Mouse (Mus musculus): Measurements from ENCODE around the gene Tmem141. TPM values are rescaled to one million over a fixed set of nuclear protein-coding genes. Genes with fewer than 3 reads are reported as not detected.

Gene Tmem141
- polyA plus RNA-seq (2015; fragmentation: Nextera tagmentation; extraction: Ambion mirVana) = 23.5 and 24.8 TPM in 2 replicates

DNA sequence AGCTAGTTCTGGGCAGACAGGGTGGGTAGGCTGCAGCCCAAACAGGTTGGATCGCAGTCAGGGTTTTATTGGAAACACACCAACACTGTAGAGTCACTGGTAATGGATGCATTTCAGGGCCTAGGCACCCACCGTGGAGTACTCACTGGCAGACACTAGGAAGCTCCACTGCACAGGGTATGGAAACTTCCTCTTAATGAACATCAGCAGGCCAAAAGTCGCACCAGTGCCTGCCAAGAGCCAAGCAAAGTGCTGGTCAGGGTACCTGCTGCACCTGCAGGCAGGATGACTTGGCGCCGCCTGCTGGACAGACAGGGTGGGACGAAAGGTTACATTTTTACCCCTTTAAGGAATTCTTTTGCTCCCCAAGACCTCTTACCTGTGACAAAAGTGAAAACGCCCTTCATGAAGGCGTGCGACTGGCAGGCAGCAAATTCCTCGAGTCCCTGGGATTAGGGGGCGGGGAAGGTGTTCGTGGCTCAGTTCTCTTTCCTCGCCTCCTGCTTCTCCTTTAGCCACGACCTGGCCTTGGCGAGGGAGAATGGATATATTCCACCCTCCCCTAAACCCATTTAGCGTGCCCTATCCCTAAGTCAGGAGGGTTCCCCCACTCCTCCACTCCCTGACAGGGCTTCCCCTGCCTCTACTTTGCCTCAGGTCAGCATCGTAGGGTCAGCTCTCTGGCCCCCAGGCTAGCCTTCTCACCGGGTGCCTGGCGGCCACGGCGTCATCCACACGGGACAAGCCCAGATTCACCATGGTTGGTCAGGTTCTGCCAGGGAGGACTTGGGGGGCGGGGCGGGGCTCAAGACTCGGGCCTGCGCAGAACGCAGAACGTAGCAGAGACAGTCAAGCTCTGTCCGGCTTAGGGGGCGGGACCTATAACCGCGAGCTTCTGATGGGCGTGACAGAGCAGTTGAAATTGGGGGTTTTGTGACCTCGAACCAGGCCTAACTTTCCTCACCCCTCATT lies at the start of gene Tmem141:
Gene Tmem141 (minus strand): TSS at position 777 of the 972 bp plus-strand sequence.
- Histone ChIP-seq H3K27ac (peak within 1 kb of the TSS; percentile 72), H3K27me3 (peaks cover 19% of the 10 kb centered on the region)

DNA sequence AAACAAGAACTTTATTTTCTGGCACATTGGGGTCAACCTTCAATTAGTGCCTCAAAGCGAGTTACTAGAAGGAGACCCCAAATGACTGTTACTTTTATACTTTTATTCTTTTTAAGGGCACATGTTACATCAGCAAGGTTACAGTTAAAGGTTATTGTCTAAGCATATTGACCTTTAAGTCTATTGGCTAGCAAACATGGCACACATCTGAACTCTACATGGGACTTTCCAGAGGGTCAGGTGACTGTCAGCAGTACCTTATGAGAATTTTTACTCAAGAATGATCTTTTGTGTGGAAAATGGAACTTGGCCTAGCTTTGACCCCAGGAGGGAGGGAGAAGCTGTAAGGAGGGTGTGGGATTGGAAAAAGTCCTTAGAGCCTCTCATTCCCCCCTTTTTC lies 44.7 kb upstream of the Tmem141 start:
- no peaks in the 10 kb centered on the region for H3K4me1 ChIP-seq
- no peak for ATAC-seq (ENCODE audit: insufficient number of reproducible peaks, insufficient read depth, low FRiP score, low TSS enrichment, low read depth)
- 70% methylated on average over 1 of the region's 1 CpGs for WGBS
- H3K4me3 ChIP-seq = no peak overlapping the region
- H3K4me2 ChIP-seq = no peak overlapping the region
- H3K36me3 ChIP-seq = no peaks in the 10 kb centered on the region
- no peaks in the 10 kb centered on the region for H3K9me3 ChIP-seq
- H3K9ac ChIP-seq = no peak overlapping the region
- H3K27me3 ChIP-seq = no peaks in the 10 kb centered on the region
- H3K27ac ChIP-seq = no peak overlapping the region

More for the DNA sequence above, at the start of gene Tmem141:
- 5% methylated on average over 34 of the region's 34 CpGs for WGBS
- Histone ChIP-seq H3K9me3 (no peaks in the 10 kb centered on the region), H3K36me3 (no peaks in the 10 kb centered on the region), H3K4me3 (peak within 1 kb of the TSS; percentile 55), H3K9ac (peak within 1 kb of the TSS; percentile 68), H3K4me1 (peaks cover 13% of the 10 kb centered on the region), H3K4me2 (peak within 1 kb of the TSS; percentile 86)
- ATAC-seq (ENCODE audit: insufficient number of reproducible peaks, insufficient read depth, low FRiP score, low TSS enrichment, low read depth) = peak; percentile 73

GRCm38 (mm10) chr2:25664125-25664524 lies 42.3 kb upstream of the Tmem141 start:
- Histone ChIP-seq H3K4me2 (no peak overlapping the region), H3K4me3 (no peak overlapping the region), H3K27me3 (no peaks in the 10 kb centered on the region), H3K4me1 (no peaks in the 10 kb centered on the region), H3K36me3 (no peaks in the 10 kb centered on the region), H3K9ac (no peak overlapping the region), H3K9me3 (no peaks in the 10 kb centered on the region), H3K27ac (no peak overlapping the region)
- WGBS = 71% methylated on average over 5 of the region's 5 CpGs
- ATAC-seq (ENCODE audit: insufficient number of reproducible peaks, insufficient read depth, low FRiP score, low TSS enrichment, low read depth) = no peak

- 53% methylated on average over 1 of the region's 1 CpGs for WGBS
- no peaks in the 10 kb centered on the region for H3K27me3 ChIP-seq
- no peaks in the 10 kb centered on the region for H3K4me1 ChIP-seq
- no peak for ATAC-seq (ENCODE audit: insufficient number of reproducible peaks, insufficient read depth, low FRiP score, low TSS enrichment, low read depth)
- H3K36me3 ChIP-seq = no peaks in the 10 kb centered on the region
- H3K9ac ChIP-seq = no peak overlapping the region
- H3K4me3 ChIP-seq = no peak overlapping the region
- no peak overlapping the region for H3K4me2 ChIP-seq
- H3K9me3 ChIP-seq = no peaks in the 10 kb centered on the region
- H3K27ac ChIP-seq = no peak overlapping the region
Measured at GRCm38 (mm10) chr2:25663511-25663910, 41.7 kb upstream of the Tmem141 start.

DNA sequence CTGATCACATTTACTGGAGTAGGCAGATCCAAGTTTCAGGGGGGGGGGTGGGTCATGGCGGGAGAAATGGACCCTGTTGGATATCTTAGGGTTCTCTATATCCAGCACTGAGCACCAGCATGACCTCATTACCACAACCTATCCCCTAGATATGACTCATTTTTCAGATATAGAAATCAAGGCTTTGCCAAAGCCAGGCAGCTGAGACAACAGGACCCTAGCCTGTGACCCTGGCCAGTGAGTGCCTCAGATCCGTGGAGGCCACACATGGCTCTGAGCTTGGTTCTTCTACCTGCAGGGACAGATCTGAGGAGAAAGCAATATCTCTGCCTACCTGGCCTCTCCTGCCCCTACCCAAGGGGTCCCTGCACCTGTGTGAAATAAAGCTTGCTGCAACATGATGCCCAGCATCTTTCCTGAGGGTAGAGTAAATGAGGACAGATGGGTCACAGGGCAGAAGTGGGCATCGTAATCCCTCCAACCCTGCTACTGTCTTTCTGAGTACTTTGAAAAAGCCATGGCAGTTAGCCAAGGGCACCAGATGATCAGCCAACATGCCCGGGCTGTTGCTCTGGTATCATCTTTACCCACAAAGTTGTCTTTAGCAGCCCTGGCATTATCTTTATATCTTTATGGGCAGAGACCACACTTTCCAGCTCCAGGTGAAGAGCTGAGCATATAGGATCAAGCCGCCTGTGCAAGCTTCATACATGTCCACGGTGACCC lies 39.6 kb upstream of the Tmem141 start:
- no peak for ATAC-seq (ENCODE audit: insufficient number of reproducible peaks, insufficient read depth, low FRiP score, low TSS enrichment, low read depth)

GRCm38 (mm10) chr2:25660279-25660678 lies 38.5 kb upstream of the Tmem141 start:
- WGBS = 84% methylated on average over 8 of the region's 8 CpGs
- H3K4me3 ChIP-seq = no peak overlapping the region
- H3K36me3 ChIP-seq = no peaks in the 10 kb centered on the region
- no peak for ATAC-seq (ENCODE audit: insufficient number of reproducible peaks, insufficient read depth, low FRiP score, low TSS enrichment, low read depth)
- no peaks in the 10 kb centered on the region for H3K27me3 ChIP-seq
- H3K9ac ChIP-seq = no peak overlapping the region
- no peak overlapping the region for H3K4me2 ChIP-seq
- H3K27ac ChIP-seq = no peak overlapping the region
- H3K9me3 ChIP-seq = no peaks in the 10 kb centered on the region
- no peaks in the 10 kb centered on the region for H3K4me1 ChIP-seq

More for the DNA sequence above, 39.6 kb upstream of the Tmem141 start:
- no peaks in the 10 kb centered on the region for H3K36me3 ChIP-seq
- H3K27me3 ChIP-seq = no peaks in the 10 kb centered on the region
- no peak overlapping the region for H3K9ac ChIP-seq
- H3K4me3 ChIP-seq = no peak overlapping the region
- 83% methylated on average over 6 of the region's 6 CpGs for WGBS
- no peaks in the 10 kb centered on the region for H3K9me3 ChIP-seq
- H3K27ac ChIP-seq = no peak overlapping the region
- no peaks in the 10 kb centered on the region for H3K4me1 ChIP-seq
- no peak overlapping the region for H3K4me2 ChIP-seq

DNA sequence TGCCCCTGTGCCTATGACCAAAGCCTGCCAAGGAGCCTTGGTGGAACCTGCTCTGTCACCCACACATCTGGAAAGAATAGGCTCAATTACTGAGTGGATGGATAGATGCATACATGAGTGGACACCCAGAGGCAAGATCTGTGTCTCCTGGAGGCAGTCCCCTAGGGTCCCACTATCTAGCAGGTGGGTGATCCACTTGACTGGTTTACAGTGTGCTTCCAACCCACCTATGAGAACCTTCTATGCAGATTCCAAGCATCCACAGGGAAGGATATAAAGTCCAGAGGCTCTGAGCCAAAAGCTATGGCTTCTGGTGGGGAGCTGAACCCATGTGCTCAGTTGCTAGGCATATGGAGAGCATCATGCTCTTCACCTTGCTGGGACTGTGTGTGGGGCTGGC lies 35.8 kb upstream of the Tmem141 start, which contains the start of gene Lcn5:
Gene Lcn5 (plus strand): TSS at position 301 of the 400 bp plus-strand sequence.
- no peak for ATAC-seq (ENCODE audit: insufficient number of reproducible peaks, insufficient read depth, low FRiP score, low TSS enrichment, low read depth)
- no peak within 1 kb of the TSS for H3K4me2 ChIP-seq
- H3K4me3 ChIP-seq = no peak within 1 kb of the TSS
- H3K27ac ChIP-seq = no peak within 1 kb of the TSS
- no peak within 1 kb of the TSS for H3K9ac ChIP-seq
- H3K4me1 ChIP-seq = no peaks in the 10 kb centered on the region
- H3K9me3 ChIP-seq = no peaks in the 10 kb centered on the region
- no peaks in the 10 kb centered on the region for H3K36me3 ChIP-seq
- H3K27me3 ChIP-seq = no peaks in the 10 kb centered on the region

GRCm38 (mm10) chr2:25657246-25657645 lies 35.4 kb upstream of the Tmem141 start:
- H3K4me2 ChIP-seq = no peak overlapping the region
- no peaks in the 10 kb centered on the region for H3K9me3 ChIP-seq
- no peaks in the 10 kb centered on the region for H3K36me3 ChIP-seq
- H3K9ac ChIP-seq = no peak overlapping the region
- H3K4me1 ChIP-seq = no peaks in the 10 kb centered on the region
- ATAC-seq (ENCODE audit: insufficient number of reproducible peaks, insufficient read depth, low FRiP score, low TSS enrichment, low read depth) = no peak
- no peak overlapping the region for H3K4me3 ChIP-seq
- 78% methylated on average over 4 of the region's 4 CpGs for WGBS
- H3K27me3 ChIP-seq = no peaks in the 10 kb centered on the region
- no peak overlapping the region for H3K27ac ChIP-seq

DNA sequence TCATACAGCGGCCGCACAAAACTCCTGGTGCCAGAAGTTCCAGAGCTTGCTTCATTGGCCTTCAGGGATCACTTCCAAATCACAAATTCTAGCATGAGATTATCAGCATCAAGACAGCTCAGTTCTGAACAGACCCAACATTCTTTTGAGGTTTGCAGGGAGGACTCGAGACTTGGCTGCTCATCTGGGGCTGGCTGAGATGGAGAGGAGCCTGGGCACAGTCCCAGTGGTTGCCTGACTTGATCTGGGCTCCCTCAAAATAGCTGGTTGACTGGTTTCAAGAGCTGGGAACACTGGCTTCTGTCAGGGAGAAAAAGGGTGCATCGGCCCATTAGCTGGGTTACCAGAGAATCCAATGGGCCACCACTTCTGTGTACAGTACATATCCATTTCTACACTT lies 34.9 kb upstream of the Tmem141 start:
- H3K27ac ChIP-seq = no peak overlapping the region
- no peaks in the 10 kb centered on the region for H3K27me3 ChIP-seq
- H3K9ac ChIP-seq = no peak overlapping the region
- no peak for ATAC-seq (ENCODE audit: insufficient number of reproducible peaks, insufficient read depth, low FRiP score, low TSS enrichment, low read depth)
- H3K9me3 ChIP-seq = no peaks in the 10 kb centered on the region
- 84% methylated on average over 4 of the region's 4 CpGs for WGBS
- H3K4me3 ChIP-seq = no peak overlapping the region
- no peak overlapping the region for H3K4me2 ChIP-seq
- no peaks in the 10 kb centered on the region for H3K4me1 ChIP-seq
- H3K36me3 ChIP-seq = no peaks in the 10 kb centered on the region

DNA sequence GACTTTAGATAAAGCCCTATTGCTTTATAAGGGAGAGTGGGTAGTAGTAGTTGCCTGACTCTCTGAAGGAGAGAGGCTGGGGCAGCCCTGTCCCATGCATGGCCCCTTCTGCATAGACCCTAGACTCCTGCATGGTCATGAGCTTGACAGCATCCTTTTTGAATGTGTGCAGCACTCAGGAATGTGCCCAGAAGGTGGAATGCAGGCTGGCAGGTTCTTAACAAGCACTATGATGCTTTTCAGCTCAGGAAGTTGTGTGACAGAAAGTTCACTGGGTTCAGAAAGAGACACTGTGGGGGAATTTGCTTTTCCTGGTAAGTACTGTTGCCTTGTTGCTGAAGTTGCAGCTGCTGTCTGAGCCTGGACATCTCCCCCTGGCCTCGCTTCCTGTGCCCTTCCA lies 32.7 kb upstream of the Tmem141 start:
- ATAC-seq (ENCODE audit: insufficient number of reproducible peaks, insufficient read depth, low FRiP score, low TSS enrichment, low read depth) = no peak
- no peak overlapping the region for H3K4me3 ChIP-seq
- H3K9me3 ChIP-seq = no peaks in the 10 kb centered on the region
- no peaks in the 10 kb centered on the region for H3K36me3 ChIP-seq
- no peak overlapping the region for H3K4me2 ChIP-seq
- WGBS = 33% methylated on average over 1 of the region's 1 CpGs
- H3K27me3 ChIP-seq = no peaks in the 10 kb centered on the region
- H3K4me1 ChIP-seq = no peaks in the 10 kb centered on the region
- H3K9ac ChIP-seq = no peak overlapping the region
- no peak overlapping the region for H3K27ac ChIP-seq

GRCm38 (mm10) chr2:25652902-25653301 lies 31.1 kb upstream of the Tmem141 start, which contains the start of gene Lcn8:
Lcn8 (plus strand) TSS chr2:25653120.
- Histone ChIP-seq H3K4me2 (no peak within 1 kb of the TSS), H3K4me1 (no peaks in the 10 kb centered on the region), H3K27me3 (no peaks in the 10 kb centered on the region), H3K9me3 (no peaks in the 10 kb centered on the region), H3K9ac (no peak within 1 kb of the TSS), H3K4me3 (no peak within 1 kb of the TSS), H3K36me3 (no peaks in the 10 kb centered on the region), H3K27ac (no peak within 1 kb of the TSS)
- 80% methylated on average over 2 of the region's 2 CpGs for WGBS
- ATAC-seq (ENCODE audit: insufficient number of reproducible peaks, insufficient read depth, low FRiP score, low TSS enrichment, low read depth) = no peak

All from embryonic facial prominence, embryonic 13.5 days (tissue).